Mouse (Mus musculus): ENCODE results near the gene Gm45837. TPM values are rescaled to one million over a fixed set of nuclear protein-coding genes. Genes with fewer than 3 reads are reported as not detected.

Gene Gm45837
- total RNA-seq, 1 experiment from 2014 or later = 8.9 TPM

- ATAC-seq (replicated peaks; ENCODE audit: insufficient number of reproducible peaks, low FRiP score, low TSS enrichment, poor library complexity, severe bottlenecking) = no peak
Observed at GRCm38 (mm10) chr7:101477200-101477599, 66.5 kb downstream of the Gm45837 start.

GRCm38 (mm10) chr7:101478099-101478498 is 67.4 kb downstream of the Gm45837 start:
- no peak for ATAC-seq (replicated peaks; ENCODE audit: insufficient number of reproducible peaks, low FRiP score, low TSS enrichment, poor library complexity, severe bottlenecking)

- ATAC-seq (replicated peaks; ENCODE audit: insufficient number of reproducible peaks, low FRiP score, low TSS enrichment, poor library complexity, severe bottlenecking) = no peak
Observed at GRCm38 (mm10) chr7:101479841-101480240, 69.2 kb downstream of the Gm45837 start.

- ATAC-seq (replicated peaks; ENCODE audit: insufficient number of reproducible peaks, low FRiP score, low TSS enrichment, poor library complexity, severe bottlenecking) = no peak
Observed at GRCm38 (mm10) chr7:101480671-101481070, 70.0 kb downstream of the Gm45837 start.

- no peak for ATAC-seq (replicated peaks; ENCODE audit: insufficient number of reproducible peaks, low FRiP score, low TSS enrichment, poor library complexity, severe bottlenecking)
Observed at GRCm38 (mm10) chr7:101481872-101482498, 71.3 kb downstream of the Gm45837 start.

- ATAC-seq (replicated peaks; ENCODE audit: insufficient number of reproducible peaks, low FRiP score, low TSS enrichment, poor library complexity, severe bottlenecking) = peak; percentile 30; the same call in 1 of the 2 replicates
Observed at GRCm38 (mm10) chr7:101482499-101483081, 71.9 kb downstream of the Gm45837 start.

- no peak for ATAC-seq (replicated peaks; ENCODE audit: insufficient number of reproducible peaks, low FRiP score, low TSS enrichment, poor library complexity, severe bottlenecking)
Observed at GRCm38 (mm10) chr7:101483498-101484115, 72.9 kb downstream of the Gm45837 start.

GRCm38 (mm10) chr7:101487102-101487501 is 76.4 kb downstream of the Gm45837 start:
- ATAC-seq (replicated peaks; ENCODE audit: insufficient number of reproducible peaks, low FRiP score, low TSS enrichment, poor library complexity, severe bottlenecking) = no peak

GRCm38 (mm10) chr7:101490952-101491351 is 80.3 kb downstream of the Gm45837 start:
- ATAC-seq (replicated peaks; ENCODE audit: insufficient number of reproducible peaks, low FRiP score, low TSS enrichment, poor library complexity, severe bottlenecking) = no peak

- no peak for ATAC-seq (replicated peaks; ENCODE audit: insufficient number of reproducible peaks, low FRiP score, low TSS enrichment, poor library complexity, severe bottlenecking)
Observed at GRCm38 (mm10) chr7:101498385-101498784, 87.7 kb downstream of the Gm45837 start.

- no peak for ATAC-seq (replicated peaks; ENCODE audit: insufficient number of reproducible peaks, low FRiP score, low TSS enrichment, poor library complexity, severe bottlenecking)
Observed at GRCm38 (mm10) chr7:101499251-101499650, 88.6 kb downstream of the Gm45837 start.

- ATAC-seq (replicated peaks; ENCODE audit: insufficient number of reproducible peaks, low FRiP score, low TSS enrichment, poor library complexity, severe bottlenecking) = no peak
Observed at GRCm38 (mm10) chr7:101499701-101500100, 89.0 kb downstream of the Gm45837 start.

GRCm38 (mm10) chr7:101501236-101501635 is 90.5 kb downstream of the Gm45837 start:
- no peak for ATAC-seq (replicated peaks; ENCODE audit: insufficient number of reproducible peaks, low FRiP score, low TSS enrichment, poor library complexity, severe bottlenecking)

GRCm38 (mm10) chr7:101501675-101502074 is 91.0 kb downstream of the Gm45837 start:
- no peak for ATAC-seq (replicated peaks; ENCODE audit: insufficient number of reproducible peaks, low FRiP score, low TSS enrichment, poor library complexity, severe bottlenecking)

- ATAC-seq (replicated peaks; ENCODE audit: insufficient number of reproducible peaks, low FRiP score, low TSS enrichment, poor library complexity, severe bottlenecking) = peak; percentile 62
Observed at GRCm38 (mm10) chr7:101503351-101503750, 92.7 kb downstream of the Gm45837 start.

- peak; percentile 23; the same call in 1 of the 2 replicates for ATAC-seq (replicated peaks; ENCODE audit: insufficient number of reproducible peaks, low FRiP score, low TSS enrichment, poor library complexity, severe bottlenecking)
Observed at GRCm38 (mm10) chr7:101503803-101504202, 93.1 kb downstream of the Gm45837 start.

- peak; percentile 52; the same call in 1 of the 2 replicates for ATAC-seq (replicated peaks; ENCODE audit: insufficient number of reproducible peaks, low FRiP score, low TSS enrichment, poor library complexity, severe bottlenecking)
Observed at GRCm38 (mm10) chr7:101504507-101504906, 93.8 kb downstream of the Gm45837 start.

GRCm38 (mm10) chr7:101509212-101509611 is 98.5 kb downstream of the Gm45837 start:
- no peak for ATAC-seq (replicated peaks; ENCODE audit: insufficient number of reproducible peaks, low FRiP score, low TSS enrichment, poor library complexity, severe bottlenecking)

- no peak for ATAC-seq (replicated peaks; ENCODE audit: insufficient number of reproducible peaks, low FRiP score, low TSS enrichment, poor library complexity, severe bottlenecking)
Observed at GRCm38 (mm10) chr7:101513655-101514054, 103.0 kb downstream of the Gm45837 start.

GRCm38 (mm10) chr7:101514768-101515167 is 104.1 kb downstream of the Gm45837 start:
- no peak for ATAC-seq (replicated peaks; ENCODE audit: insufficient number of reproducible peaks, low FRiP score, low TSS enrichment, poor library complexity, severe bottlenecking)
